Mouse (Mus musculus) myocyte (in vitro differentiated cells): ENCODE results near the gene Fam83f.

Experiments
- CEBPB ChIP-seq: IDR thresholded peaks from 2 replicates; pipeline ENCODE4 v1.6.1; 2011; ENCODE audit warnings: mild to moderate bottlenecking, moderate library complexity; ENCODE audit not compliant: poor library complexity, insufficient read depth, severe bottlenecking
- MYOD1 ChIP-seq, 3 experiments: IDR thresholded peaks; one replicate each; pipeline ENCODE4 v1.6.1; 2011; ENCODE audit warnings: control low read depth in 2 of 3, low read depth in 2 of 3, mild to moderate bottlenecking in 2 of 3, moderate library complexity in 1 of 3; ENCODE audit not compliant: insufficient read length in 2 of 3, control insufficient read depth in 1 of 3
- POLR2A ChIP-seq: IDR thresholded peaks from one replicate; pipeline ENCODE4 v1.6.1; 2011; ENCODE audit warnings: low read depth, mild to moderate bottlenecking, control low read depth, moderate library complexity; ENCODE audit not compliant: insufficient read length

- TF ChIP-seq CEBPB (no peak), MYOD1 (IDR thresholded peaks at IDR 0.05; ENCODE audit: control insufficient read depth in 1 of 3, insufficient read length in 2 of 3, low read depth in 2 of 3) (no peak), POLR2A (peak; percentile 90)
These were observed 39.1 kb downstream of the Fam83f start, which contains the start of gene Tnrc6b for GRCm38 (mm10) chr15:80710608-80711363.
